Mouse (Mus musculus) megakaryocyte, adult 5-6 weeks (primary cell): ENCODE data around the gene Gfer. TPM values are rescaled to one million over a fixed set of nuclear protein-coding genes. Genes with fewer than 3 reads are reported as not detected.
A peak's percentile ranks its signal among the peaks of the same experiment; 100 is the strongest.

ENCODE experiments used
- ATAC-seq: 2 replicates; pipeline ENCODE4 v1.8.0; 2016; ENCODE audit warnings: mild to moderate bottlenecking, inconsistent platforms; ENCODE audit not compliant: poor library complexity, severe bottlenecking
- total RNA-seq, 2 experiments: library from RNA; stranded (forward) in 1 of 2; stranded (reverse) in 1 of 2; fragments of 153-499, 151-499 nt in 1 of 2; fragments of 221-1000, 200-1000 nt in 1 of 2; gene quantifications; 2 replicates each; pipeline versions ENCODE4 v1.2.3 to v1.2.4; 2015 to 2017

The Gfer gene
- total RNA-seq, 2 experiments from 2014 or later: 18.1 to 31.6 TPM

DNA sequence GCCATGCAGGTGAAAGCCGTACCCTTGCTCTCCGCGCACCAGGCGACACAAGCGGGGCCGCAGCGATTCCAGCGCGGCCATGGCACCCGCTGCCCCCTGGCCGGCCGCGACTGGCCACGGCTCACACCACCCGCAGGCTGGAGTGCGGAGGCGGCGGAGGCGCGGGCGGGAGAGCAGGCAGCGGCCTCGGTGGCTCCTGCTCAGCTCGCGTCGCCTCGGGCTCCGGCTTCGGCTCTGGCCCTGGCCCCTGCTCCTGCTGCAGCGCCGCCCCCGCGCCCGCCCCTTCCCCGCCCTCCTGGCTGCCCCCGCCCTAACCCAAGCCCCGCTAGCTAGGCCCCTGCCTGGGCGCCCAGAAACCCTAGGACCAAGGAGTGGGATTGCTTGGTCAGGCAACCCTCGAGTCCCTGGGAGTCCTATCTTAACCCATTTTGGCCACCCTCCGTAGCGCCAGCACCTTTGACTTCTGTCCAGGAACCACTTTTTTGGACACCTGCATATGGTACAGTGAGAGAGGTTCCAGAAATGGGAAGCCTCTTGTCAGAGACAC, 45.8 kb downstream of the Gfer start, which contains the start of gene Slc9a3r2:
Slc9a3r2 (minus strand) TSS at position 258 of the 547 bp plus-strand sequence.
- ATAC-seq: peak; percentile 23; the same call in 1 of the 2 replicates

DNA sequence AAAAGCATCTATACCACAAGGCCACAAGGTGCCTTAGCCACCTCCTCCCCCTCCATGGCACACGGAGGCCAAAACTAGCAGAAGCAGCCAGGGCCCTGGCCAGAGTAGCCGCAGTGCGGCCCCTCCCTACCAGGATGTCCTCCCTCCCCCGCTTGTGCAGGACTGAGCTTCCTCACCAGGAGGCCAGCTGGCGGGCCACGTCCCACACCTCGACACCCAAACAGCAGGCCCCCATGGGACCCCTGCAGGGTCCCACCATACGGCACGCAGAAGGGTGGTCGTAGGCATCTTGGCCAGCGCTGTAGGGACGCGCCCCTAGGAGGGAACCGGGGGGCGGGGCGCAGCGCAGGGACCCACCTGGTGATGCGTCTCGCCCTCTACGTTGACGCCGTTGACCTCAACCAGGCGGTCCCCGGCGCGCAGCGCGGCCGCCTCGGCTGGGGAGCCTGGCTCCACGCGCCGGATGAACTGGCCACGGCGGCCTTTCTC, 46.3 kb downstream of the Gfer start:
- peak; percentile 46 for ATAC-seq

DNA sequence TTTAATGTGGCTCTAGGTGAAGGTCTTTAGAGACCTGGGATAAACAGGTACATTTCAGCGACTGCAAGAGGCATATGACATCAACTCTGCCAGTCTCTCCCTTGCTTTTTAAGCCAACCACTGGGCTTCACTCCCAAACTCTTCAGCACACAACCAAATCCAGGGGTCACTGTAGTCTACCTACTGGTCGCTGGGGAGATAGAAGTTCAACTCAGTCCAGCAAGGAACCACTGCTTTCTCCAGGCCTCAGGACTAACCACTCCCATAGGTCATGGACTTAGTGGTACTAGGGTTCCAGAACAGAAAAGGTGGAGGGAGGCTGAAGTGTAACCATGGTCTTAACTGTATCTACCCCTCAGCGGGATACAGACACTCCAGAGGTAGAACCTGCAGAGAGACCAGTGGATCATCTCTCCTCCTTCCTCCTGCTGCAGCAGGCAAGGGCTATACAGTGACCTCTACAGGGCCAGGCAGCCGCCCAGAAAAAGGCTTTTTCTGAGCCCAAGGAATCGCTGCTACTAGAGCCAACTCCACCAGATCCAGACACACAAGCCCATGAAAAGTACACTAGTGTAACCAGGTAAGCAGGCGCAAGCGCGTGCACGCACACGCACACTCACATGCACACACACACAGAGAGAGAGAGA, 47.1 kb downstream of the Gfer start:
- ATAC-seq: no peak

DNA sequence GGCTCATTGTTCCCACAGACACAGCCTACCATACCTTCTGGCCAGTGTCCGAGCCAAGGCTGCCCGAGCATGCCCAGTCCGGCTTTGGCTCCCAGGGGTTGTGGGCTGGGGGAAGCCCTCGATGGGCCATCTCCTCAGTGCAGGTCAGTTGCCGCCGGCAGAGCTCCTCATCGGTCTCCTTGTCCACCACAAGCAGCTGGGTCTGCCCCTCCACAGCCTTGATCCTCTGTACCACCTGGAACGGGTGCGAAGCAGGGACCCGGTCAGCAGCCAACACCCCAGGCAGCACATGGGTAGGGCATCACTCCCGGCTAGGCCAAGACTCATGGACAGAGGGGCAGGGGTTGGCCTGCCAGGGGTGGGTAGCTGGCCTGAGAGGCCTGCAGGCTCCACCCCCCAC, 48.5 kb downstream of the Gfer start:
- no peak for ATAC-seq

DNA sequence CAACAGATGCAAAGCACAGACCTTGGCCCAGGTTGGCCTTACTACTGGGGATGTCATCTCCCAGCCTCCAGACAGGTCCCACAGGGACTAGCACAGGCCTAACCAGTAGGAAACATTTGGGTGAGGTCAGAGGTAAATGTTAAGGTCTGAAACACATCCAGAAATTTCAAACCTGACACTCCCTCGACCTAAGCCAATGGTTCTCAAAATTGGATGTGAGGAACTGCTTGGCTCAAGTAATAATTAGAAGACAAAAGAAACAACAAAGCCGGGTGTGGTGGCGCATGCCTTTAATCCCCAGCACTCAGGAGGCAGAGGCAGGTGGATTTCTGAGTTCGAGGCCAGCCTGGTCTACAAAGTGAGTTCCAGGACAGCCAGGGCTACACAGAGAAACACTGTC, 49.6 kb downstream of the Gfer start:
- no peak for ATAC-seq

DNA sequence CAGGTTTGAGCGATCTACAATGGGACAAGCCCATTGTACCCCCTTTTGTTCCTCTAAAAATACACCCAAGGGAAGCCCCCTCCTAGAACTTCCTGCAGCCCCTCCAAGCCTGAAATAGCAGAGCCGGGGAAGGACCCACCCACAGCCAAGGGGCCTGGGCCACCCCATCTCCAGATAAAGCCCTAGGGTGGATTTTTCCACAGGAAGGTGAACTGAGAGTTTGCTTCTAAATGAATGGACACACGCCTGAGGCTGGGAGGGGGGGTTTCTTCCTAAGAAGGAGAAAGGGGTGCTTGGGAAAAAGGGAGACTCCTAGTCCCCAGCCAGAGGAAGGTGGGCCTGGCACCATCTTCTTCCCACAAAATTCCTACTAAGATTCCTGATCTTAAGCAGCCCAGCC, 50.0 kb downstream of the Gfer start:
- ATAC-seq: no peak

DNA sequence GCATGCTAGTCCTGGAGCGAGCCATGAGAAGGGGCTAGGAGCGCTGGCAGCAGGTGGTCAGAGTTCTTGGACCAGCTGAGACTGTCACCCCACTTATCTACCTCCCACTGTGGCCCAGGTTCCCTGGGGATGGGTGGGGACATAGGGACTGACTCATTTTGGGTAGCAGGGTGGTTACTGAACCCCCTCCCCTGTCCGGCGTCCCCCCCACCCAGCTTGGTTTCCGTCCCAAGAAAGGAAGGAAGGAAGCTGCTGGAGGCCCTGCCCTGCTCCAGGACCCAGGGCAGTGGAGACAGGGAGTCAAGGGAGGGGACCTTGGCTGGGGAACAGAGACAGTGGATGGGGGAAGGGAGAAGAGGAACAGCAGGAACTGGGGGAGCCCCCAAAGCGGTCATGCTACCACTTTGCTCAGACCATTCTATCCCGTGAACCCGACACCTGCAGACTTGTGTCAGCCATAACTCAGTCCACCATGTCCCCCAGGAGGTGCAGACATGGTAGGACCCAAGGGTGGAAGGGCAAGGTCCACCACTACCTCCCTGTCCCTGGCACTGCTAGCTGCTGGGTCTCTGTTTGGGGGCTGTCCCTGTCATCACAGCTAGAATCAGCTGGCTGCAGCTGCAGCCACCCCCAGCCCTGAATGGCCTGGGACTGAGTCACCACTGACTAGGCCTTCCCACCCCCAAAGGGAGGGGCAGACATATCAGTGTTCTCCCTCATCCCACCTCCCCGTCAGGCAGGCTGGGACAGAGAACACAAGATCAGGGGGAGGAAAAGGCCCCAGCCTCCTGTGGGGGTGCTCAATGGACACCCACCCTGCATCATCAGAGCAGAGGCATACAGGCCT, 50.9 kb downstream of the Gfer start:
- ATAC-seq: no peak

DNA sequence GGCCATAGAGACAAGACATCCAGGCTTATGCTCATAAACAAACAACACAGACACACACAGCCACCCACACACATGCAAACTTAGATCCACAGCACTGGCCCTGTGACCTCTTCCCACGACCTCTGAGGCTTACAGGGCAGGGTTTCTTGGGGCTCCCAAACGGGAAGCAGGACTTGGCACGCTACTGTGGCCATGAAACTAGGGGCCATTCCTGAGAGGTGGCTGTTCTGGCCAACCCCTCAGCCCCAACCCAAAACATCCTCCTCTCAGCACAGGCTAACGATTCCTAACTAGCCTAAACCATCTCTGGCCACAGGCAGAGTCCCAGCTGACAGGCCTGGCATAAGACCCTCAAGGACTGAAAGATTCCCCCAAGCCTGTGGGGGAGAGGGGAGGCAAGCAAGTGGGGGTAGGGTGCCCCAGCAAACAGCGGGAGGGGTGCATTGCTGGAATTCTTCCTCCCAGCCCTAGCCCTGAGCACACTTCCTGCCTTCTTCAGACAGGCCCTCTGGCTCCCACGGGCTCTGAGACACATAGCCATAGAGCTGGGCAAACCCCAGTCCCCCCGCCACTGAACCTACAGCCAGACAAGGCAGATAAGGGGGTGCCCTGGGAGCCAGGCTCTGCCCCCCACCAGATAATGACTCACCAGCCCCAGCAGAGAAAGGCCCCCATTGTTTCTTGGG, 51.8 kb downstream of the Gfer start:
- ATAC-seq: no peak

Other genes with a start within 250 kb of the Gfer start
Only the 30 nearest of the 32 such genes appear.
- gene Pgp, start 225.8 kb downstream of the Gfer start, total RNA-seq (2015): 20.7 and 25.5 TPM in 2 replicates
- gene Pgp, start 225.8 kb downstream of the Gfer start, total RNA-seq (2017): 14.5 and 14.6 TPM in 2 replicates
- gene Bricd5, start 222.3 kb downstream of the Gfer start, total RNA-seq (2015): 0.75 TPM in 1 of 2 replicates, not detected in the other
- gene Bricd5, start 222.3 kb downstream of the Gfer start, total RNA-seq (2017): 0.26 TPM in 1 of 2 replicates, not detected in the other
- 12.5 and 14.6 TPM in 2 replicates for gene Mlst8, start 217.1 kb downstream of the Gfer start, total RNA-seq (2015)
- gene Mlst8, start 217.1 kb downstream of the Gfer start, total RNA-seq (2017): 42.3 and 43.2 TPM in 2 replicates
- gene Caskin1, start 207.6 kb downstream of the Gfer start, total RNA-seq (2015): not detected in 2 replicates
- not detected in 2 replicates for gene Caskin1, start 207.6 kb downstream of the Gfer start, total RNA-seq (2017)
- gene Traf7, start 168.2 kb downstream of the Gfer start, total RNA-seq (2015): 46.4 and 48.1 TPM in 2 replicates
- 81.3 and 82.8 TPM in 2 replicates for gene Traf7, start 168.2 kb downstream of the Gfer start, total RNA-seq (2017)
- 0.42 and 0.57 TPM in 2 replicates for gene Rab26, start 161.9 kb downstream of the Gfer start, total RNA-seq (2015)
- 0.95 and 1.1 TPM in 2 replicates for gene Rab26, start 161.9 kb downstream of the Gfer start, total RNA-seq (2017)
- 7.8 and 10.8 TPM in 2 replicates for gene Pkd1, start 146.3 kb downstream of the Gfer start, total RNA-seq (2015)
- gene Pkd1, start 146.3 kb downstream of the Gfer start, total RNA-seq (2017): 13.1 and 19.9 TPM in 2 replicates
- gene Tsc2, start 63.5 kb downstream of the Gfer start, total RNA-seq (2015): 60.9 and 78.2 TPM in 2 replicates
- gene Tsc2, start 63.5 kb downstream of the Gfer start, total RNA-seq (2017): 25.5 and 32.4 TPM in 2 replicates
- 0.50 and 2.1 TPM in 2 replicates for gene Nthl1, start 63.5 kb downstream of the Gfer start, total RNA-seq (2015)
- 3.4 and 4.7 TPM in 2 replicates for gene Nthl1, start 63.5 kb downstream of the Gfer start, total RNA-seq (2017)
- gene Slc9a3r2, start 45.8 kb downstream of the Gfer start, total RNA-seq (2015): 0.30 and 1.4 TPM in 2 replicates
- gene Slc9a3r2, start 45.8 kb downstream of the Gfer start, total RNA-seq (2017): 1.1 and 1.5 TPM in 2 replicates
- not detected in 2 replicates for gene Npw, start 37.7 kb downstream of the Gfer start, total RNA-seq (2015)
- gene Npw, start 37.7 kb downstream of the Gfer start, total RNA-seq (2017): not detected in 2 replicates
- 18.1 and 19.2 TPM in 2 replicates for gene Zfp598, start 26.5 kb downstream of the Gfer start, total RNA-seq (2015)
- 12.7 and 17.8 TPM in 2 replicates for gene Zfp598, start 26.5 kb downstream of the Gfer start, total RNA-seq (2017)
- gene Syngr3, start 6.2 kb downstream of the Gfer start, total RNA-seq (2015): not detected in 2 replicates
- gene Syngr3, start 6.2 kb downstream of the Gfer start, total RNA-seq (2017): not detected in 2 replicates
- gene Noxo1, start 78 bp upstream of the Gfer start, total RNA-seq (2015): 1.5 and 1.7 TPM in 2 replicates
- 0.62 and 1.9 TPM in 2 replicates for gene Noxo1, start 78 bp upstream of the Gfer start, total RNA-seq (2017)
- 9.1 and 10.3 TPM in 2 replicates for gene Tbl3, start 11.5 kb upstream of the Gfer start, total RNA-seq (2015)
- 15.6 and 21.3 TPM in 2 replicates for gene Tbl3, start 11.5 kb upstream of the Gfer start, total RNA-seq (2017)
- gene Rnf151, start 21.9 kb upstream of the Gfer start, total RNA-seq (2015): not detected in 2 replicates
- gene Rnf151, start 21.9 kb upstream of the Gfer start, total RNA-seq (2017): not detected in 2 replicates
- gene Rps2, start 22.0 kb upstream of the Gfer start, total RNA-seq (2015): 2,172 and 2,303 TPM in 2 replicates
- 591 and 664 TPM in 2 replicates for gene Rps2, start 22.0 kb upstream of the Gfer start, total RNA-seq (2017)
- gene Ndufb10, start 28.3 kb upstream of the Gfer start, total RNA-seq (2015): 186 and 217 TPM in 2 replicates
- 251 and 266 TPM in 2 replicates for gene Ndufb10, start 28.3 kb upstream of the Gfer start, total RNA-seq (2017)
- gene Rpl3l, start 31.7 kb upstream of the Gfer start, total RNA-seq (2015): 0.45 and 0.52 TPM in 2 replicates
- 0.15 and 1.5 TPM in 2 replicates for gene Rpl3l, start 31.7 kb upstream of the Gfer start, total RNA-seq (2017)
- 1,003 and 1,039 TPM in 2 replicates for gene Msrb1, start 40.5 kb upstream of the Gfer start, total RNA-seq (2015)
- 540 and 544 TPM in 2 replicates for gene Msrb1, start 40.5 kb upstream of the Gfer start, total RNA-seq (2017)
- not detected in 2 replicates for gene Hs3st6, start 56.8 kb upstream of the Gfer start, total RNA-seq (2015)
- not detected in 2 replicates for gene Hs3st6, start 56.8 kb upstream of the Gfer start, total RNA-seq (2017)
- not detected in 2 replicates for gene Meiob, start 108.1 kb upstream of the Gfer start, total RNA-seq (2015)
- 0.33 TPM in 1 of 2 replicates, not detected in the other for gene Meiob, start 108.1 kb upstream of the Gfer start, total RNA-seq (2017)
- gene Hagh, start 144.0 kb upstream of the Gfer start, total RNA-seq (2015): 29.5 and 46.1 TPM in 2 replicates
- gene Hagh, start 144.0 kb upstream of the Gfer start, total RNA-seq (2017): 22.8 and 25.0 TPM in 2 replicates
- 3.7 and 4.0 TPM in 2 replicates for gene Fahd1, start 154.2 kb upstream of the Gfer start, total RNA-seq (2015)
- gene Fahd1, start 154.2 kb upstream of the Gfer start, total RNA-seq (2017): 8.4 and 13.0 TPM in 2 replicates
- gene Igfals, start 169.8 kb upstream of the Gfer start, total RNA-seq (2015): not detected in 2 replicates
- not detected in 2 replicates for gene Igfals, start 169.8 kb upstream of the Gfer start, total RNA-seq (2017)
- 74.4 and 76.3 TPM in 2 replicates for gene Nubp2, start 190.2 kb upstream of the Gfer start, total RNA-seq (2015)
- 39.8 and 43.2 TPM in 2 replicates for gene Nubp2, start 190.2 kb upstream of the Gfer start, total RNA-seq (2017)
- 17.1 and 19.8 TPM in 2 replicates for gene Spsb3, start 190.5 kb upstream of the Gfer start, total RNA-seq (2015)
- 11.1 and 11.9 TPM in 2 replicates for gene Spsb3, start 190.5 kb upstream of the Gfer start, total RNA-seq (2017)
- gene Eme2, start 198.9 kb upstream of the Gfer start, total RNA-seq (2015): 2.2 and 5.8 TPM in 2 replicates
- 13.5 and 17.4 TPM in 2 replicates for gene Eme2, start 198.9 kb upstream of the Gfer start, total RNA-seq (2017)
- gene Mrps34, start 199.0 kb upstream of the Gfer start, total RNA-seq (2015): 30.0 and 30.1 TPM in 2 replicates
- 12.9 and 18.9 TPM in 2 replicates for gene Mrps34, start 199.0 kb upstream of the Gfer start, total RNA-seq (2017)
- gene Nme3, start 200.3 kb upstream of the Gfer start, total RNA-seq (2015): 27.2 and 28.2 TPM in 2 replicates
- 40.9 and 45.5 TPM in 2 replicates for gene Nme3, start 200.3 kb upstream of the Gfer start, total RNA-seq (2017)